Mouse (Mus musculus): ENCODE data around the gene Nme7. TPM values are rescaled to one million over a fixed set of nuclear protein-coding genes. Genes with fewer than 3 reads are reported as not detected.

The Nme7 gene
- total and polyA plus RNA-seq, 3 experiments = 2.1 to 3.7 (median 3.6) TPM

DNA sequence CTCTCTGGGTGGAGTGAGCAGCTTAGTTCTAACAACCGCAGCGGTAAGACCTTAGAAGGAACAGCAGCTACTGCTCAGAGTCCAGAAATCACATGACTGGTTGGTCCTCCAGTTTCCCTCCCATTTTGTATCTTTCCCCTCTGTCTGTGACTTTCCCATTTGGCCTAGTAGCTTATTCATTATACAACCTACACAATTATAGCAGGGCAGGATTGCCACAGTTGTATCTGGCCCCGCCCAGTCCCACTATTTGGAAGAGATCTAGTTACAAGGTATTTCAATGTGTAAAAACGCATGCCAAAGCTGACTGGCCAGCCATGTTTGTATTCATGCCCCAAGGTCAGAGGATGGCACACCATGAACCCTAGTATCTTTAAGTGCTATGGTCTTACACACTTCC is 146.7 kb downstream of the Nme7 start:
- H3K4me1 ChIP-seq (ENCODE audit: control insufficient read depth, insufficient read depth, low read length) = peaks cover 8% of the 10 kb centered on the region
- intact Hi-C loops (cut with DNase I) = no loop called here
- H3K36me3 ChIP-seq (ENCODE audit: control insufficient read depth, insufficient read depth, low read length) = peaks cover 31% of the 10 kb centered on the region
- H3K4me3 ChIP-seq = no peak overlapping the region
- H3K79me2 ChIP-seq (replicated peaks; ENCODE audit: control insufficient read depth, insufficient read depth, low read length) = no peaks in the 10 kb centered on the region
- WGBS = 78% methylated on average over 4 of the region's 4 CpGs
- H3K27me3 ChIP-seq (ENCODE audit: control insufficient read depth, insufficient read depth, low read length) = no peaks in the 10 kb centered on the region
- peak overlapping the region; percentile 67 for H3K27ac ChIP-seq
- DNase-seq = no peak
- H3K9ac ChIP-seq (ENCODE audit: low read depth, low read length) = no peak overlapping the region
- TF ChIP-seq POLR2A (IDR thresholded peaks at IDR 0.05; ENCODE audit: insufficient read depth, low read depth, low read length) (no peak), EP300 (IDR thresholded peaks at IDR 0.05; ENCODE audit: insufficient read depth, low read depth, low read length) (no peak), CTCF (IDR thresholded peaks at IDR 0.05) (no peak)

- intact Hi-C loops (cut with DNase I) = no loop called here
- no peaks in the 10 kb centered on the region for H3K79me2 ChIP-seq (replicated peaks; ENCODE audit: control insufficient read depth, insufficient read depth, low read length)
- H3K9ac ChIP-seq (ENCODE audit: low read depth, low read length) = no peak overlapping the region
- WGBS = 67% methylated on average over 5 of the region's 5 CpGs
- DNase-seq = no peak
- H3K4me1 ChIP-seq (ENCODE audit: control insufficient read depth, insufficient read depth, low read length) = peaks cover 8% of the 10 kb centered on the region
- TF ChIP-seq CTCF (IDR thresholded peaks at IDR 0.05) (no peak), POLR2A (IDR thresholded peaks at IDR 0.05; ENCODE audit: insufficient read depth, low read depth, low read length) (no peak), EP300 (IDR thresholded peaks at IDR 0.05; ENCODE audit: insufficient read depth, low read depth, low read length) (no peak)
- H3K27ac ChIP-seq = peak overlapping the region; percentile 67
- peaks cover 31% of the 10 kb centered on the region for H3K36me3 ChIP-seq (ENCODE audit: control insufficient read depth, insufficient read depth, low read length)
- H3K4me3 ChIP-seq = no peak overlapping the region
- no peaks in the 10 kb centered on the region for H3K27me3 ChIP-seq (ENCODE audit: control insufficient read depth, insufficient read depth, low read length)
Measured at GRCm38 (mm10) chr1:164451346-164451745, 147.4 kb downstream of the Nme7 start.

DNA sequence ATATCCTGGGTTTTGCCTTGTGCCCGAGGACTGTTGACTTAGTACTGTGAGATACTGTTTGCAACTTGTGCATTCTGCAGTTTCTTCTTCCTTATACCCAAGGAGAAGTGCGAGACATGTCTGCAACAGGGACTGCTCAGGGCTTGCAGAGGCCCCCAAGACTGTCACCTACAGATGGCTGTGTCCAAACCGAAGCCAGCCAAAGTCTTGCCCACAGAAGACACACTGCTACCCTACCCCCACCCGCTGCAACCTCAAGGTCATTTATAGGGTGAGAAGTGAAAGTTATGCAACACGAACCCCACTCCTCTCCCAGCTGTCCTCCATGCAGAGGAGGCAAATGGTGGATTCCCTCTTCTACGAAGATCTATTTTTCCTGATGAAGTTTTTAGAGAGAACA is 148.7 kb downstream of the Nme7 start:
- 70% methylated on average over 6 of the region's 6 CpGs for WGBS
- intact Hi-C loops (cut with DNase I) = no loop called here
- no peak overlapping the region for H3K9ac ChIP-seq (ENCODE audit: low read depth, low read length)
- H3K27ac ChIP-seq = peak overlapping the region; percentile 7; the same call in 1 of the 2 replicates
- H3K4me3 ChIP-seq = no peak overlapping the region
- H3K79me2 ChIP-seq (replicated peaks; ENCODE audit: control insufficient read depth, insufficient read depth, low read length) = no peaks in the 10 kb centered on the region; the same call in 1 of the 2 replicates
- no peak for TF ChIP-seq EP300 (IDR thresholded peaks at IDR 0.05; ENCODE audit: insufficient read depth, low read depth, low read length)
- TF ChIP-seq CTCF (IDR thresholded peaks at IDR 0.05) = no peak
- no peak for DNase-seq
- peaks cover 31% of the 10 kb centered on the region for H3K36me3 ChIP-seq (ENCODE audit: control insufficient read depth, insufficient read depth, low read length)
- H3K4me1 ChIP-seq (ENCODE audit: control insufficient read depth, insufficient read depth, low read length) = peaks cover 8% of the 10 kb centered on the region
- no peaks in the 10 kb centered on the region; the same call in 1 of the 2 replicates for H3K27me3 ChIP-seq (ENCODE audit: control insufficient read depth, insufficient read depth, low read length)

DNA sequence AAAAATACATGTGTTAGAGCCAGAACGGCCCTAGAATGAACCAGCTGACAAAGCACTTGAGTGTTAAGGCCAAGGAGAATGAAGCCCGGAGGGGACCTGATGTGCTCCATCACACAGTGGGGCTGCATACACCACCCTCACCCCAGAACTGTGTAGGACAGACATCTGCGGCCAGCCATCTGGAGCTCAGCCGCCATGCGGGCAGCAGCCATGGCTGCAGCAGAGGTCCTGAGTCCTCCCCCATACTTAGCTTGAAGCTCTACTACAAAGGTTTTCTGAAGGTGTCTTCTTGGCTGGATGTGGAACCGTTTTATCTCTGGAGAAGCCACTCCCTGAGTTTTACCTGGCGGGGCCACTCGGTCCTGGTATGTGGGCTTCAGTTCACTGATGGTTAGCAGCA is 149.2 kb downstream of the Nme7 start:
- H3K36me3 ChIP-seq (ENCODE audit: control insufficient read depth, insufficient read depth, low read length) = peaks cover 31% of the 10 kb centered on the region
- intact Hi-C loops (cut with DNase I) = no loop called here
- 74% methylated on average over 8 of the region's 8 CpGs for WGBS
- H3K9ac ChIP-seq (ENCODE audit: low read depth, low read length) = no peak overlapping the region
- no peak overlapping the region for H3K4me3 ChIP-seq
- TF ChIP-seq EP300 (IDR thresholded peaks at IDR 0.05; ENCODE audit: insufficient read depth, low read depth, low read length) (no peak), POLR2A (IDR thresholded peaks at IDR 0.05; ENCODE audit: insufficient read depth, low read depth, low read length) (no peak), CTCF (IDR thresholded peaks at IDR 0.05) (no peak)
- no peak for DNase-seq
- H3K4me1 ChIP-seq (ENCODE audit: control insufficient read depth, insufficient read depth, low read length) = peaks cover 8% of the 10 kb centered on the region
- no peak overlapping the region; the same call in 1 of the 2 replicates for H3K27ac ChIP-seq
- no peaks in the 10 kb centered on the region; the same call in 1 of the 2 replicates for H3K27me3 ChIP-seq (ENCODE audit: control insufficient read depth, insufficient read depth, low read length)
- H3K79me2 ChIP-seq (replicated peaks; ENCODE audit: control insufficient read depth, insufficient read depth, low read length) = no peaks in the 10 kb centered on the region; the same call in 1 of the 2 replicates

DNA sequence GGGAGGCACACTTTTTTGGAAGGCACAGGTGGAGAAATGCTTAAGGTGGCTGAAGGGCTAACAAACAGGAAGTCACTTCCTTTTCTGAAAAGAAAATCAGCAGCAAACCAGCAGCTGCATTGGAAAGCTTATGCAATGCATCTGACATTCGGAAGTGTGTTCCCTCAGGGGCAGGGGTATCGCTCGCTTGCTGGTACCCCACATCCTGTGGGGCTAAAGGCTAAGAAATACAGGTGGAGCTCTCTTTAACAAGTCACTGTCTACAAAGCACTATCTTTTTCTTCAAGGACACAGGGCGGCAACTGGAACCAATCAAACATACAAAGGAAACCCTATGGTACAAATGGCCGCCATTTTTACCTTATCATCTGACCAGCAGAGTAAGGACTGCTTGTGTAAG is 149.8 kb downstream of the Nme7 start:
- 38% methylated on average over 5 of the region's 5 CpGs for whole genome bisulfite sequencing
- intact Hi-C loops (cut with DNase I) = loop anchor here (2.0 kb wide), 1 partner anchor 443 kb away; no protein-coding TSS in a partner anchor
- peaks cover 31% of the 10 kb centered on the region for H3K36me3 ChIP-seq (ENCODE audit: control insufficient read depth, insufficient read depth, low read length)

DNA sequence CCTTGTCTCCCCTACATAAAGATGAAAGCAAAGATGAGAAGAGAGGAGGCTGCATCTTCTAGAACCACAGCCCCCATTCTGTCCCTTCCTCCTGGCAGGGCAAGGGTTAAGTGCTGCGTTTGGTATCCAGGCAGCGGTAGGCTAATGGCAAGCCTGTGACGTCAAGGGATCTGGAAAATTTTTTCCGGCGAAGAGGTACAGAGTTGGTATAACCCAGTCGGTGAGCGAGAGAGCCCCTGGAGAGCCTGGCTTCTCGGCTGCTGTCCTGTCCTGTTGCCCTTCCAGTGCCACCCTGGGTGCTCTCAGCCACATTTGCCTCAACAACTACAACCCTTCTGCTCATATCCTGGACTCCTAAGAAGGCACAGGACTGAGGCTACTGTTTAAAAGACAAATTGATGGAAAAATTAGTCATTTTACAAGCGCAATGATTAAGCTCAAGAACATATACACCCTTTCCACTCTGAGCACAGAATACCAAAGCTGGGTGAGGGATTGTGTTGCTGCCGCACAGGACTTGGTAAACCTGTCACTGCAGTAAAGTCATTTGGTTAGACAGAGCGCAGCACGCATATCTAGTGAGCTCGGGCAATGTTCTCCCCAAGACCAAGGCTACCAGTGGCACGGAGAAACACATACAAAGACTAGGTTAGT is 151.0 kb downstream of the Nme7 start:
- TF ChIP-seq POLR2A (IDR thresholded peaks at IDR 0.05; ENCODE audit: insufficient read depth, low read depth, low read length) (peak; percentile 70), EP300 (IDR thresholded peaks at IDR 0.05; ENCODE audit: insufficient read depth, low read depth, low read length) (0 out of 2 replicates have a peak, but pooled peaks have one; percentile 17), CTCF (IDR thresholded peaks at IDR 0.05) (no peak)
- Histone ChIP-seq H3K4me3 (peak overlapping the region; percentile 71), H3K79me2 (replicated peaks; ENCODE audit: control insufficient read depth, insufficient read depth, low read length) (no peaks in the 10 kb centered on the region; the same call in 1 of the 2 replicates), H3K9ac (ENCODE audit: low read depth, low read length) (peak overlapping the region; percentile 73), H3K27ac (peak overlapping the region; percentile 94), H3K36me3 (ENCODE audit: control insufficient read depth, insufficient read depth, low read length) (peaks cover 29% of the 10 kb centered on the region), H3K27me3 (ENCODE audit: control insufficient read depth, insufficient read depth, low read length) (no peaks in the 10 kb centered on the region; the same call in 1 of the 2 replicates), H3K4me1 (ENCODE audit: control insufficient read depth, insufficient read depth, low read length) (peaks cover 6% of the 10 kb centered on the region)
- 29% methylated on average over 14 of the region's 14 CpGs for WGBS
- peak; percentile 44 to 47 for DNase-seq
- intact Hi-C loops (cut with DNase I) = loop anchor here (2.0 to 5.0 kb wide), 2 partner anchors 88 to 442 kb away; no protein-coding TSS in a partner anchor

More for the DNA sequence above, 149.8 kb downstream of the Nme7 start:
- H3K27me3 ChIP-seq (ENCODE audit: control insufficient read depth, insufficient read depth, low read length) = no peaks in the 10 kb centered on the region; the same call in 1 of the 2 replicates
- H3K79me2 ChIP-seq (replicated peaks; ENCODE audit: control insufficient read depth, insufficient read depth, low read length) = no peaks in the 10 kb centered on the region; the same call in 1 of the 2 replicates
- no peak overlapping the region for H3K9ac ChIP-seq (ENCODE audit: low read depth, low read length)
- peaks cover 8% of the 10 kb centered on the region for H3K4me1 ChIP-seq (ENCODE audit: control insufficient read depth, insufficient read depth, low read length)
- DNase-seq = peak in 1 of 2 experiments; percentile 16
- H3K4me3 ChIP-seq = peak overlapping the region; percentile 3; the same call in 1 of the 2 replicates
- TF ChIP-seq EP300 (IDR thresholded peaks at IDR 0.05; ENCODE audit: insufficient read depth, low read depth, low read length) = no peak
- TF ChIP-seq POLR2A (IDR thresholded peaks at IDR 0.05; ENCODE audit: insufficient read depth, low read depth, low read length) = no peak
- TF ChIP-seq CTCF (IDR thresholded peaks at IDR 0.05) = no peak
- peak overlapping the region; percentile 43 for H3K27ac ChIP-seq
